Mouse (Mus musculus) intestine, embryonic 15.5 days (tissue): ENCODE results near the gene Grin3b. TPM values are rescaled to one million over a fixed set of nuclear protein-coding genes. Genes with fewer than 3 reads are reported as not detected.

Experiments
- ATAC-seq: fragments of 200-750 bp; cut with Nextera tagmentation; 2 replicates; pipeline ENCODE4 v1.8.0; 2017; ENCODE audit warnings: moderate TSS enrichment, moderate library complexity
- H3K27ac ChIP-seq: fragments of 300-500 bp; sonication (generic); 2 replicates; pipeline ENCODE4 v1.5.1; 2015; ENCODE audit warnings: mild to moderate bottlenecking, inconsistent platforms
- H3K27me3 ChIP-seq: fragments of 300-500 bp; sonication (generic); replicated peaks from 2 replicates; pipeline ENCODE4 v1.6.1; 2015; ENCODE audit warnings: inconsistent platforms
- H3K36me3 ChIP-seq: fragments of 300-500 bp; sonication (generic); 2 replicates; pipeline ENCODE4 v1.6.1; 2015; ENCODE audit warnings: inconsistent platforms
- H3K4me1 ChIP-seq: fragments of 300-500 bp; sonication (generic); replicated peaks from 2 replicates; pipeline ENCODE4 v1.6.1; 2015; ENCODE audit warnings: inconsistent platforms
- H3K4me2 ChIP-seq: fragments of 300-500 bp; sonication (generic); replicated peaks from 2 replicates; pipeline ENCODE4 v1.6.1; 2015; ENCODE audit warnings: mild to moderate bottlenecking, inconsistent platforms
- H3K4me3 ChIP-seq: fragments of 300-500 bp; sonication (generic); replicated peaks from 2 replicates; pipeline ENCODE4 v1.5.1; 2015; ENCODE audit warnings: inconsistent platforms
- H3K9ac ChIP-seq: fragments of 300-500 bp; sonication (generic); 2 replicates; pipeline ENCODE4 v1.6.1; 2015; ENCODE audit warnings: inconsistent platforms
- H3K9me3 ChIP-seq: fragments of 300-500 bp; sonication (generic); 2 replicates; pipeline ENCODE4 v1.6.1; 2016; ENCODE audit warnings: inconsistent platforms
- WGBS: fragments of 180-500 bp; shearing (Covaris S2); methylation state at CpG from one replicate; pipeline ENCODE4 v1.1.7; 2015; 5-methylcytosine and 5-hydroxymethylcytosine counted together
- polyA plus RNA-seq: library from polyadenylated mRNA; unstranded; fragments of >200 nt; fragmentation: Nextera tagmentation; extraction: Ambion mirVana; gene quantifications from 2 replicates; pipeline ENCODE4 v1.2.1, GENCODE M21; 2015

The Grin3b gene
- polyA plus RNA-seq, 1 experiment from 2014 or later = 0.11 TPM

- Histone ChIP-seq H3K27ac (peak overlapping the region; percentile 11; the same call in 1 of the 2 replicates), H3K27me3 (no peaks in the 10 kb centered on the region), H3K9me3 (no peaks in the 10 kb centered on the region), H3K4me3 (no peak overlapping the region), H3K36me3 (peaks cover 18% of the 10 kb centered on the region), H3K4me2 (no peak overlapping the region), H3K4me1 (peaks cover 41% of the 10 kb centered on the region), H3K9ac (no peak overlapping the region)
- 64% methylated on average over 7 of the region's 7 CpGs for WGBS
- no peak for ATAC-seq
Measured at GRCm38 (mm10) chr10:79940749-79941148, 29.8 kb upstream of the Grin3b start.

- peaks cover 12% of the 10 kb centered on the region; the same call in 1 of the 2 replicates for H3K36me3 ChIP-seq
- 0 out of 2 replicates have a peak overlapping the region, but pooled peaks have one; percentile 15 for H3K9ac ChIP-seq
- H3K4me2 ChIP-seq = no peak overlapping the region; the same call in 1 of the 2 replicates
- H3K4me3 ChIP-seq = no peak overlapping the region
- H3K4me1 ChIP-seq = peaks cover 41% of the 10 kb centered on the region
- peak; percentile 0; the same call in 1 of the 2 replicates for ATAC-seq
- no peaks in the 10 kb centered on the region for H3K9me3 ChIP-seq
- 63% methylated on average over 1 of the region's 1 CpGs for WGBS
- H3K27me3 ChIP-seq = no peaks in the 10 kb centered on the region
- H3K27ac ChIP-seq = peak overlapping the region; percentile 92
Measured at GRCm38 (mm10) chr10:79942988-79943387, 27.5 kb upstream of the Grin3b start.

- H3K4me3 ChIP-seq = no peak overlapping the region
- no peaks in the 10 kb centered on the region for H3K27me3 ChIP-seq
- 0 out of 2 replicates have a peak, but pooled peaks cover 10% of the 10 kb centered on the region for H3K36me3 ChIP-seq
- no peak overlapping the region for H3K9ac ChIP-seq
- 40% methylated on average over 9 of the region's 9 CpGs for WGBS
- H3K27ac ChIP-seq = peak overlapping the region; percentile 92
- ATAC-seq = peak; percentile 85
- H3K4me1 ChIP-seq = peaks cover 37% of the 10 kb centered on the region
- no peaks in the 10 kb centered on the region for H3K9me3 ChIP-seq
- peak overlapping the region; percentile 49 for H3K4me2 ChIP-seq
Measured at GRCm38 (mm10) chr10:79943471-79943901, 27.0 kb upstream of the Grin3b start.

- WGBS = 25% methylated on average over 16 of the region's 16 CpGs
- Histone ChIP-seq H3K4me3 (peak overlapping the region; percentile 22; the same call in 1 of the 2 replicates), H3K9me3 (no peaks in the 10 kb centered on the region), H3K27ac (peak overlapping the region; percentile 92), H3K36me3 (peaks cover 27% of the 10 kb centered on the region), H3K9ac (peak overlapping the region; percentile 36), H3K4me2 (peak overlapping the region; percentile 49), H3K4me1 (peaks cover 36% of the 10 kb centered on the region), H3K27me3 (no peaks in the 10 kb centered on the region)
- ATAC-seq = peak; percentile 26; the same call in 1 of the 2 replicates
Measured at GRCm38 (mm10) chr10:79945507-79946234, 24.8 kb upstream of the Grin3b start.

GRCm38 (mm10) chr10:79946752-79947322 lies 23.7 kb upstream of the Grin3b start:
- no peaks in the 10 kb centered on the region for H3K27me3 ChIP-seq
- H3K4me1 ChIP-seq = peaks cover 36% of the 10 kb centered on the region
- H3K9me3 ChIP-seq = no peaks in the 10 kb centered on the region
- 8% methylated on average over 7 of the region's 7 CpGs for WGBS
- H3K36me3 ChIP-seq = peaks cover 35% of the 10 kb centered on the region
- peak; percentile 56 for ATAC-seq
- H3K27ac ChIP-seq = peak overlapping the region; percentile 92
- peak overlapping the region; percentile 31; the same call in 1 of the 2 replicates for H3K9ac ChIP-seq
- H3K4me2 ChIP-seq = peak overlapping the region; percentile 49
- peak overlapping the region; percentile 22 for H3K4me3 ChIP-seq

GRCm38 (mm10) chr10:79947502-79947901 lies 23.0 kb upstream of the Grin3b start:
- Histone ChIP-seq H3K4me1 (peaks cover 36% of the 10 kb centered on the region), H3K27ac (peak overlapping the region; percentile 92)
- no peak for ATAC-seq

GRCm38 (mm10) chr10:79949873-79950272 lies 20.6 kb upstream of the Grin3b start:
- no peaks in the 10 kb centered on the region for H3K27me3 ChIP-seq
- no peaks in the 10 kb centered on the region for H3K9me3 ChIP-seq
- no peak overlapping the region for H3K4me3 ChIP-seq
- H3K9ac ChIP-seq = no peak overlapping the region
- peaks cover 30% of the 10 kb centered on the region for H3K4me1 ChIP-seq
- H3K36me3 ChIP-seq = peaks cover 34% of the 10 kb centered on the region
- no peak for ATAC-seq
- H3K27ac ChIP-seq = no peak overlapping the region
- no peak overlapping the region for H3K4me2 ChIP-seq
- 63% methylated on average over 4 of the region's 4 CpGs for WGBS

More at GRCm38 (mm10) chr10:79947502-79947901, 23.0 kb upstream of the Grin3b start:
- H3K9me3 ChIP-seq = no peaks in the 10 kb centered on the region
- no peaks in the 10 kb centered on the region for H3K27me3 ChIP-seq
- H3K4me3 ChIP-seq = peak overlapping the region; percentile 22; the same call in 1 of the 2 replicates
- H3K4me2 ChIP-seq = peak overlapping the region; percentile 49
- WGBS = 63% methylated on average over 6 of the region's 6 CpGs
- H3K9ac ChIP-seq = 0 out of 2 replicates have a peak overlapping the region, but pooled peaks have one; percentile 31
- H3K36me3 ChIP-seq = peaks cover 32% of the 10 kb centered on the region

- Histone ChIP-seq H3K27ac (no peak overlapping the region), H3K4me2 (no peak overlapping the region), H3K9me3 (no peaks in the 10 kb centered on the region), H3K36me3 (peaks cover 34% of the 10 kb centered on the region), H3K27me3 (no peaks in the 10 kb centered on the region), H3K4me1 (peaks cover 22% of the 10 kb centered on the region), H3K4me3 (no peak overlapping the region), H3K9ac (no peak overlapping the region)
- 82% methylated on average over 18 of the region's 18 CpGs for WGBS
- ATAC-seq = no peak
Measured at GRCm38 (mm10) chr10:79950661-79951060, 19.9 kb upstream of the Grin3b start.

GRCm38 (mm10) chr10:79953946-79954345 lies 16.6 kb upstream of the Grin3b start:
- Histone ChIP-seq H3K27me3 (no peaks in the 10 kb centered on the region), H3K4me2 (no peak overlapping the region), H3K4me3 (no peak overlapping the region), H3K27ac (no peak overlapping the region), H3K4me1 (0 out of 2 replicates have a peak, but pooled peaks cover 7% of the 10 kb centered on the region), H3K9me3 (no peaks in the 10 kb centered on the region), H3K36me3 (peaks cover 26% of the 10 kb centered on the region), H3K9ac (no peak overlapping the region)
- ATAC-seq = no peak
- WGBS = 85% methylated on average over 6 of the region's 6 CpGs

GRCm38 (mm10) chr10:79955691-79956090 lies 14.8 kb upstream of the Grin3b start:
- no peaks in the 10 kb centered on the region for H3K9me3 ChIP-seq
- H3K27me3 ChIP-seq = no peaks in the 10 kb centered on the region
- 74% methylated on average over 9 of the region's 9 CpGs for WGBS
- no peak overlapping the region for H3K4me3 ChIP-seq
- H3K9ac ChIP-seq = 0 out of 2 replicates have a peak overlapping the region, but pooled peaks have one; percentile 17
- no peak for ATAC-seq
- H3K27ac ChIP-seq = 0 out of 2 replicates have a peak overlapping the region, but pooled peaks have one; percentile 9
- H3K4me1 ChIP-seq = 0 out of 2 replicates have a peak, but pooled peaks cover 8% of the 10 kb centered on the region
- no peak overlapping the region for H3K4me2 ChIP-seq
- peaks cover 13% of the 10 kb centered on the region for H3K36me3 ChIP-seq

GRCm38 (mm10) chr10:79956643-79957154 lies 13.8 kb upstream of the Grin3b start:
- 32% methylated on average over 4 of the region's 4 CpGs for WGBS
- Histone ChIP-seq H3K9ac (no peak overlapping the region), H3K36me3 (peaks cover 3% of the 10 kb centered on the region), H3K9me3 (no peaks in the 10 kb centered on the region), H3K27me3 (no peaks in the 10 kb centered on the region), H3K4me2 (no peak overlapping the region), H3K4me3 (no peak overlapping the region), H3K4me1 (peaks cover 14% of the 10 kb centered on the region; the same call in 1 of the 2 replicates), H3K27ac (no peak overlapping the region)
- ATAC-seq = no peak
